Mouse (Mus musculus): ENCODE results near the gene Chst11.

Chst11 gene

GRCm38 (mm10) chr10:83032559-83032958 is 47.3 kb downstream of the Chst11 start:
- no peak for DNase-seq (ENCODE audit: low read depth)

GRCm38 (mm10) chr10:83036340-83037045 is 51.2 kb downstream of the Chst11 start:
- no peak for DNase-seq (ENCODE audit: low read depth)

DNA sequence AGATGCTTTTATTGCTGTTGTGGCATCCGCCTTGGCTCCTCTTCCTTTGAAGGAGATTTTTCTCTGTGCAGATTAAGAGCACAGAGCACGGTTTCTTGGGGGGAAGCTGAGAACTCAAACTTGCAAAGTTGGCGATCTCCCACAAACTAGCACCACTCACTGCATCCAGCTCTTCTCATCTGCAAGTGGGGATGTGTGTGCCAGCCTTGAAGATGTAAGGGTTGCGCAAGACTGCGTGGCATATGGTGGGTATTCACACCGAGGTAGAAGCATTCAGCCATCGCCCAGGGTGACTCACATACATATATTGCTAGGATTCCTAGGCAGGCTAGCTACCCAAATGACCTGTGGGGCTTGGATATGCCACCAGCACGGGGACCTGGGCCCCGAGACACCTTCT is 52.9 kb downstream of the Chst11 start:
- no peak for DNase-seq (ENCODE audit: low read depth)

DNA sequence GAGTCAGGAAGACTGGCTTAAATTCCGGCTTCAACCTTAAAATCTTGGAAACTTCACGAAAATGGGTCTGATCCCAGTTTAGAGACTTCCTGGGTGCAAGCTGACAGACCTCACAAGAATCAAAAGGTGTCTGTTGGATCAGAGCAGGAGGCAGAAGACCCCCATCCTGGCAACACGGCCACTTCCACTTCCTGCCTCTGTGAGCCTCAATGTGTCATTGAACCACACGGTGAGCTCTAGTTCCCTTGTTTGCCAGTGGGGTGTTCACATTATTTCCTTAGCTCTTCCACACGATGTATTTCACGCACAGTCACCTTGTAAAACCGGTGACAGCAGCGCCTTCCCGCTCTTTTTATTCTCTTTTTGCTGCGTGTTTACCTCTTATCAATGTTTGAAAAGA is 54.1 kb downstream of the Chst11 start:
- no peak for DNase-seq (ENCODE audit: low read depth)

GRCm38 (mm10) chr10:83041875-83042274 is 56.6 kb downstream of the Chst11 start:
- DNase-seq (ENCODE audit: low read depth): no peak

DNA sequence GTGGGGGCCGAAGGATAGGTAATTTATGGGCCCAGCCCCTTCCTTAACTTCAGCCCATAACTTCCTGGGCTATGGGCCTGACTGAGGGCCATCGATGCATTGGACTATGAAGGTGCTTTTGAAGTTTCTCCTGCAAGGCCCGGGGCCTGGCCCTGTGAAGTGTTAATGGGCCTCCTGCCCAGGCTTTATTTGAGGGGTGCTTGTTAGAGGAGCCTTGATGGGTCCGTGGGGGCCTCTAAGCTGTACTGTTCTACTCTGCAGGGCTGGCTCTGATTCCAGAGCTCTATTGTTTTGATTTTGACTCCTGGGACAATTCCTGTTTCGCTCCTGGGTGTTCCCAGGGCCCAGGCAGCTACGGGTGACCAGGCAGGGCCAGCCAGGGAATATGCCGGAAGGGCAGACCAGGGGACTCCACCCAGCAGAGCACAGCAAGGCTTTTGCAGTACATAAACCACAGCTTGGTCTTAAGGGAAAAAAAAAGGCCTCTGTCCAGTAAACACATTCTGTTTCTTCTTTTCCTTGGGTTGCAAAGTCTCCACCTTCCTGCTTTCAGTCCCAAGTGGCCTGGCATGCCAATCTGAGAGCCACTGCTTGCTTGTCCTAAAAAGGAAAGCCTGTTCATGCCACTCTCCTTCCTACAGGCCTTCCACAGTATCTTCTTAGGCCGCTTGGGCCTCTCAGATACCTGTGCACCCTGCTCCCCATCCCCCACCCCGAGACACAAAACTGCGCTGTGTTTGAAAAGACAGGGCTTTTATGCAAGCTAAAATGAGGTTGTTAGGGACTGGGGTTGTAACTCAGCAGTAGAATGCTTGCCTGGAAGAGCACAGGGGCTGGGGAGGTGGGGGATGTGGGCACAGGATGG is 57.5 kb downstream of the Chst11 start:
- no peak for DNase-seq (ENCODE audit: low read depth)

DNA sequence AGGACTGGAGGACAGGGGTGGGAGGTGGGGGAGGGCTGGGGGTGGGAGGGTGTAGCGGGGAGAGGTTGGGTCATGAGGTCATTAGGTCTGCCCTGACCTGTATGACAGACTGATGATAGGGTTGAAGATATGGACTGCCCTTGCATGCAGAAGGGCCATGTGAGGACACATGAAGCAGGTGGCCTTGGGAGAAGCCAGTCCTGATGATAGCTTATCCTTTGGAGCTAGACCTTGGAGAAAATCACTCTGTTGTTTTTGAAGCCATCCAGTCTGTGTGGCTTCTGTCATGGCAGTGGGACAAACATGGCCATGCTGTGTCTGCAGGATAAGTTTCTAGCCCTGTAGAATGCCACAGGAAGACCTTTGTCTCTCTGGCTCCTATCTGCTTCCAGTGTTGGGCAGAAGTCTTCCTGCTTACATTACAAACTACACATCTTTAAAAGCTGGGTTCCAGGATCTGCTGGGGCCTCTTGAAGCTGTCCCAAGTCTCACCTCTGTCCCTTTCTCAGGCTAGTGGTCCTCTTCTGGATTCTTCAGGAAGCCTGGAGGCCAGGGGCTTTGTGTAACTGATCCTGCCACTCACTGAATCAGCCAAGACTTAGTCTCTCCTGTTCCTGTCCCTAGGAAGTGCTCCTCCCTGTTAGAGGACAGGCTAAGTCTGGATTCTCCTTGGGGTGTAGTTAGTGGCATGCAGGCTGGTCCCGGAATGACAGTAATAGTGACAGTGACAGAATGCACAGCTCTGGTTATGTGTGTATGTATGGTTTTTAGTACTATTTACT is 58.4 kb downstream of the Chst11 start:
- DNase-seq (ENCODE audit: low read depth): no peak

- DNase-seq (ENCODE audit: low read depth): no peak
Measured at GRCm38 (mm10) chr10:83049174-83049780, 64.0 kb downstream of the Chst11 start.

DNA sequence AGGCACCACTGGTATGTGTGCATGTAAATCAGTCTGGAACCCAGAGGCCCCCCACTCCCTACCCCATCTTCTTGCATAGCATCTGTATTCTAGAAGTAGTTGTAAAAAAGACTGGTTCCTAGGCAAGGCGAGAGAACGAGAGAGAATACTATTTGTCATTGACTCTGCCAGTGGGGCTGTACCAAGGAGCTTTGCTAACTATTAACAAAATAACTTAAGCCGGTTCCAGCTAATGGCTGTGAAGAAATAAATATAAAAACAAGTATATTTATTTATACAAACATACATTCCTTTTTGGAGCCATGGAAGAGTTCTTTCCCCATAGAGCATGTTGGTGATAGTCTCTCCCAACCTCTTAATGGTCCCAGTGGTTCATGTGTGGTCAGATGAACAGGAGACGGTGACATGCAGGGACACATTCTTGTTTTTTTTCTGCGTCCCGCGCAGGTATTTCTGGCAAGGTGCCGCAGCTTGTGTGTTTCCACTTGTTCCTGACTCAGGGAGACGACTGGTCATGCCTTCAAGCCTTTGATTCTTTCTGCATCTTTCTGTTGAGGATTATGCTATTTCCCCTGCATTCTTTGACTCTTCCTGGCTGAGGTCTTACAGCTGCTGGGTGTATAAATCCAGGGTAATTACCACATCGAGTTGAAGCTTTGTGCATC is 68.7 kb downstream of the Chst11 start:
- DNase-seq (ENCODE audit: low read depth): no peak

DNA sequence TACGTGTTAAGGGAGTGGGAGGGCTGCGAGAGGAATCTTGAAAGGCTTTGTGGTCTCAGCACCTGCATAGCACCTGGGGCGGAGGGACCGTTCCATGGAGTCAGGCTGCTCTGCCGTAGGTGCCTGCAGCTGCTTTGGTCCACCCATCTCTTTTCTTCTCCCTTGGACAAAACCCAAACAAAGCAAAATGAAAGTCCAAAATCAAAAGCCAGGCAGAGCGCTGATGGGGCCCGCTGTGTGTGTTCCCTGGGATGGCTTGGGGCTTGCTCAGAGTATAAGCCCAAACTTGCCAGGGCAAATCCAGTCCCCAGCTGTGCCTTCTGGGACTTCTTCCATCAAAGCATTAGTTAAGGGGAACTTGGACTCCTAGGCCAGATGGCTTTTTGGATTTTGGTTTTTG is 71.0 kb downstream of the Chst11 start:
- no peak for DNase-seq (ENCODE audit: low read depth)

DNA sequence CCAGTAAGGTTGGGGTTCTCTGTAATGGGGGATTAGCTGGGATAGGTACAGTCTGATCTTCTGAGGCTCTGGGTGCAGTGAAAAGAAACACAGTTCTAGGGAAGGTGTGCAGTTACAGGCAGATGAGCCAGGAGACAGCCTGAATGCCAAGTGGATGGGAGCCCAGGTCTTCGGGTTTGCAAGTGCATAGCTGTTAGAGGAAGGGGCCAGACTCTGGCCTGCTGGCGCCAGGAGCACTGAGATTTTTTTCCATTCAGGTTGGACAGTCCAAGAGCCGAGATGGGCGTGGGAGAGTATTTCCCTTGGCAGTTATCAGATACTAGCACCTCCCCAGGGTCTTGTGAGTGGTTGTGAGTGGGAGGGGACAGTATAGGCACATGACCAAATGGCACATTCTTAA is 71.6 kb downstream of the Chst11 start:
- DNase-seq (ENCODE audit: low read depth): no peak

DNA sequence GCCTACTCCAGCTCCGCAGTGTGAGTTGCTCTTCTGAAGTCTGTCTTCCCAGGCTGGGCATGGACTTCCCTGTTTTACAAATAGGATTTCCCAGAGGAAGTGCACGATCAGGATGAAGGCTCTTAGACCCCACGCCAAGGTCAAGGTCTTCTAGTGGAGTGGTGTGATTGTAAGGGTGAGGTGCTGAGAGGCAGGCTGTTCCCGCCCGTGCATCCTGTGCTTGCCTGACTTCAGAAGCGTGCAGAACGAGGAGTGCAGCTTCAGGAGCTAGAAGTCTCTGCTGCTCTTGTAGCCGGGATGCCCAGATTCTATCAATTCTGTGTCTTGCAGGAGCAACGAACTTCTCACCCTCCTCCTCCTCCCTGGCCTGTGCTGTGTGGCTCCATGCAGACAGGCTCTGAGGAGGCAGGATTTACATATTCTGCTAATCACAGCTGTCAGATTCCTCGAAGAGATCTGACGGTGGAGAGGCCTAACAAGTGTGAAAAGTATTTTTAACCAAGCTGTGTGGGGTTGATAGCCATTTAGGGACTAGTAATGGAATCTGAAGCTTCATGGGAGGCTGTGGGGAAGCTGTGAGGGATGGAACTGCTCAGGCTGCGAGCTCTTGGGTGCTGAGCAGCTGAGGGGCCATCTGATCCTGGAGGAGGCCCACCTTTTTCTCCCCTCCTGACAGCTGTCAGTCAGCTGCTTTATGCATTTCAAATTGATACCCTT is 74.9 kb downstream of the Chst11 start:
- DNase-seq (ENCODE audit: low read depth): no peak

- DNase-seq (ENCODE audit: low read depth): no peak
Measured at GRCm38 (mm10) chr10:83062315-83062714, 77.0 kb downstream of the Chst11 start.

DNA sequence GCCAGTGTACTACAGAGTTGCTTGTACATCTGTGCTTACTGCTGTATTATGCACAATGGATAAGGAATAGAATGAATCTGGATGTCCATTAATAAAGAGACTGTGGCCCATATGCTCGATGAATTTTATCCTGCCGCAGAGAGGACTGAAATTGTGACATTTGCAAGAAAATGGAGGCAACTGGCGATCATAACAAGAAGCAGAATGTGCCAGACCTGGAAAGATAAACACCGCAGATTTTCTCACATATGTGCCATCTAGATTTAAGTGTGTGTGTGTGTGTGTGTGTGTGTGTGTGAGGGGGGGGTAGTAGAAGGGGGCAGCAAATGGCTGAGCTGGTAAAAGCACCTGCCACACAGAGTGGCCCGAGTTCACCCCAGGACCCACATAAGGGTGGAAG is 79.5 kb downstream of the Chst11 start:
- no peak for DNase-seq (ENCODE audit: low read depth)

DNA sequence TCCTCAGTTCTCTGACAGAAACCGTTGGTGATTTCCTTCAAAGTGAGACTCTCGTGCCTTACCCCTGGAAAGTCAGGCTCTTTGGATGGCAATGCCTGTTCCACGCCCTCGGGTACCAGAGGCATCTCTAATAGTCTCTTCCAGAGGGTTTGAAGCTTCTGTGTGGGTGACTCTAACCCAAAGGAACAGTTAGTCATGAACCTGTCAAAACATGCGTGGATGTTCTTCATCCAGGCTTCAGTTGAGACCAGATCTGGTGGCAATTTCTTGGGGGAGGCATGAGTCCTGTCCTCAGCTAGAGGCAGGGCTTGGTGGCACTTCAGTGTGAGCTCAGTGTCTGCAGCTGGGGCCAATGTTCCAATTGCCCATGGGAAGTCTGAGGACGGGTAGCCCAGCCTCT is 80.9 kb downstream of the Chst11 start:
- DNase-seq (ENCODE audit: low read depth): no peak

GRCm38 (mm10) chr10:83067305-83067704 is 82.0 kb downstream of the Chst11 start:
- no peak for DNase-seq (ENCODE audit: low read depth)

DNA sequence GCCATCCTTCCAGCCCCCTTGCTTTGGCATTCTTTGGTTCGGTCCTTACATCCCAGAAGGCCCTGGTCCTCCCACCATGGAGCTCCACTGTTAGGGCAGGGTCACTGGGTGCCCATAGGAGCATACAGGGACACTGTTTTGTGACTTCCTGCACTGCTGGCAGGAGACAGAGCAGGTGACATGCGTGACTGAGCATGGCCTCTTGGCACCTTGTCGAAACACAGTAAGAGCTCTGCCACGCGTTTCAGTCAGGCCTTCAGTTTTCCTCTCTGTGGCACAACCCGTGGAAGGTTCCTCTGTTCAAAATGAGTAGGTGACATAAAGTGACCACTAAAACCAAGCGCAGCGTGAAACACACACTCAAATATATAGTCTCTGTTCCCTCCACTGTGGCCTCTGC is 83.2 kb downstream of the Chst11 start:
- DNase-seq (ENCODE audit: low read depth): no peak

GRCm38 (mm10) chr10:83069791-83070190 is 84.5 kb downstream of the Chst11 start:
- no peak for DNase-seq (ENCODE audit: low read depth)

DNA sequence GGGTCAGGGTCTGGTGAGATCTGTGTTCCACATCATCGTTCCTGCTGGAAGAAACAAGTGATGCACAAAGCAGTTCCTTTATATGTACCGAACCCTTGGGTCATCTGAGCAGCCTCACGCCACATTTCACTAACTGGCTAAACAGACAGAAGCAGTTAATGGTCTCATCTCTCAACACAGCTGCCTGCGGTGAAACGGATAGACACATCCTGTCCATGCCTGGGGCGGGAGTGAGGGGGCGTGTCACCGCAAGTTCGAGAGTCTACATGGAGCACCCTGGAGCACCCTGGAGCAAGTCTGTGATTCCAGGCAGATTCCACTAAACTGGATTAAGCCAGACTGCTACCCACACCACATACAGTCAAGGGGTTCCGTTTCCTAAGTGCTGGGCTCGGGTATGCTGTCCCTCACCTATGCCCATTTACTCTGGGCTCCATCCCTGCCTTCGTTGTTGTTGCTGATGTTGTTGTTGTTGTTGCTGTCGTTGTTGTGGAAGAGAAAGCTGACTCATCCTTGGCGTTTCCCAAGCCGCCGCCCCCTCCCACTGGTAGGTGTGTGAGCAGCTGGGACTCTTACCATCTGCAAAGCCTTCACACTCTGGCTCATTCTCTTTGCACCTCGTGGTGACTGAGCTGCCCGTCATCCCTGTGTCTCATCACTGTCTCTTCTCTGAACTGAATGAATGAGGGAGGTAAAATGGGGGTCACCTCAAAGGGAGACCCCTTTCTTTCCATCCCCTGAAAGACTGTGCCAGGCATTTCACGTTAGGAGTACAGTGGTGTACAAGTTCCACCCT is 86.7 kb downstream of the Chst11 start:
- DNase-seq (ENCODE audit: low read depth): no peak

GRCm38 (mm10) chr10:83073119-83073518 is 87.8 kb downstream of the Chst11 start:
- DNase-seq (ENCODE audit: low read depth): peak; percentile 5

Data from induced T-regulatory cell, adult 2 months (primary cell).